Mouse (Mus musculus) activated CD4-positive, CD25-positive, alpha-beta regulatory T cell, adult 4 months (primary cell): Measurements from ENCODE around the gene Tecpr2. TPM values are rescaled to one million over a fixed set of nuclear protein-coding genes. Genes with fewer than 3 reads are reported as not detected.
A peak's percentile ranks its signal among the peaks of the same experiment; 100 is the strongest.

Source experiments
- ATAC-seq: one replicate; pipeline ENCODE4 v1.8.0; 2017
- polyA plus RNA-seq, 2 experiments: library from polyadenylated mRNA; unstranded; fragments of 100-300 nt; shearing (Covaris generic); gene quantifications; one replicate each; pipeline ENCODE4 v1.2.1; 2017

Gene Tecpr2
- polyA plus RNA-seq, 2 experiments from 2014 or later: 0.61 to 1.2 TPM

DNA sequence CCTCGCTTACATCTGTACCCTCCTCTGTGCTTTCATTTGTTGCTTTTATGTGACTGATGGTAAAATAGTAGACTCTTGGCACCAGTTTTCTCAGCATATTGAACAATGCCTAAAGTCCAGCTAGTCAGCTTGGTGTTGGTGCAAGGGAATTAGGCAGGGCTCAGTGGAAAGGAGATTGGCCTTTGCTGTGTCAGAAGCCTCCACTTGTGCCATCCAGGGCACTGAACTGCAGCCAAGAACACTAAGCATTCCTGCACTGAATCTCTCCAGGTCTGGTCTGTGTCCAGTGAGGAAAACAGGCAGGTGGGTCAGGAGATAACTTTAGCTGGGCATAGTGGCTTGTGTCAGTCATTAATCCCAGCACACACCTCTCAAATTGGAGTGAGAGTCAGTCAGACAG, 60.3 kb downstream of the Tecpr2 start:
- no peak for ATAC-seq

DNA sequence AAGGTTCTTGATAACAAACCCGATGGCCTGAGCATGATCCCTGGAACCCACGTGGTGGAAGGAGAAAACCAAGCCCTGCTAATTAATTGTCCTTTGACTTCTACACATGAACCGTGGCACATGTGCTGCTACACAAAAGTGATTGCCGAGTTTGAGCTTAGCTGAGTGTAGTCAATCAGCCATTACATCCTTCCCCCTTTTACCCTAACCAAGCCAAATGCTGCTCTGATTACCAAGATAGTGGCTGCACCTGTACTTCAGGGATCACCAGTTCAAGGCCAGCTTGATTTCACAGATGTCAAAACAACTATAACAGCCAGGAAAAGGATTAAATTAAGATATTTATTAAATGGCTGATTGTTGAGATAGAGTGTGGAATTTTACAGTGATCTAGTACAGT, 61.1 kb downstream of the Tecpr2 start:
- no peak for ATAC-seq

DNA sequence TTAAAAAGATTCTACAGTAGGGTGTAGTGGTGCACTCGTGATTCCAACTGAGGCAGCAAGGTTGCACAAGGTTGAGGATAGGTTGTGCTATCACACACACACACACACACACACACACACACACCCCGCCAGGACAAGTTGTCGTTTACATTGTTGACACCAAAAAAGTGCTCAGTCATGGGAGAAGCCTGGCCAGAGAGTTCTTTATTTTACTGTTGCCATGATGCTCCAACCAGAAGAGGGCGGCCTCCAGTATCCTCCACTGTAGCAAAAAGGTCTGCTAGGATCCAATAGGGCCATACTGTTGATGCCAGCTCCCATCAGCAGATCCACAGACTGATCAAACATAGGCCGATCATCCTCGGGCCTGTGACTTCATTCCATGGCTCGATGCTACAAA, 62.2 kb downstream of the Tecpr2 start:
- no peak for ATAC-seq

DNA sequence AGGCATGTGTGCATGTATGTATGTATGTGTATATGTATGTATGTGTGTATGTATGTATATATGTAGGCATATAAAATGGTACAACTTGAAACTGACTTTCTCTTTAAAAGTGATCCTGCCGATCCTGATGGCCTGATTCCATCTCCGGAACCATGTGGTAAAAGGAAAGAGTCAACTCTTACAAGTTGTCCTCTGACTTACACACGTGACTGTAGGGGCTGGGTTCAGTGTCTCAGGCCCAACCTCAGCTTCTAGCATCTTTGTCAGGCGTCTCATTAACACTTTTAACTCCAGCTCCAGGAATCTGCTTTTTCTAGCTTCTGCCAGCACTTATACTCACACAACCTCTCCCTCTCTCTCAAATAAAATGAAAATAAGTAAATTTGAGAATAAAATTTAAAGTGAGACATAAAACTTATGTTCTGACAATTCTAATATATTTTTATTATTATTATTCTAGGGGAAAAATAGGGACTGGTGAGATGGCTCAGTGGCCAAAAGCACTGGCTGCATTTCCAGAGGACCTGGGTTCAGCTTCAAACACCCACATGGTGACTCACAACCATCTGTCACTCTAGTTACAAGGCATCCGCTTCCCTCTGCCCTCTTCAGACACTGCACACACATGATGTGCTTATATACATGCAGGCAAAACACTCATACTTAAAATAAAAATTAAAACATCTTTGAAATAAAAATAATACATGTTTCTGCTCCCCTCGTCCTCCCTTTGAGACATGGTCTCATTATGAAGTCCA, 63.7 kb downstream of the Tecpr2 start:
- ATAC-seq: no peak

DNA sequence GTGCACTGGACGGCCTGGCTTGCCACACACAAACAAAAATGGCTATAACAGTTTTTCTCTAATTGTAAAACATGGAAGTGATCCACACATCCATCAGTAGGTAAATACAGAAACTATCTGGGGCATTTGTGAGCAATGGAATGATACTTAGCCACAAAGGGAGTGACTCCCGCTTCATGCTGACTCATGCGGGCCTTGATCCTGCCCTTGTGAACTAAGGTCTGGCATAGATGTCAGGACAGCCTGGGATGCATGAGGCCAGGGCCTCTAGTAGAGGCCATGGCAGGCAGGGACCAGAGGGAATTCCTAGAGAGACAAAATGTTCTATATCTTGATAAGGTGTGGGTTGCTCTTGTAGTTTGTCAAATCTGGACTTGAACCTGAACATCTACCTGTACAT, 64.4 kb downstream of the Tecpr2 start:
- ATAC-seq: no peak

DNA sequence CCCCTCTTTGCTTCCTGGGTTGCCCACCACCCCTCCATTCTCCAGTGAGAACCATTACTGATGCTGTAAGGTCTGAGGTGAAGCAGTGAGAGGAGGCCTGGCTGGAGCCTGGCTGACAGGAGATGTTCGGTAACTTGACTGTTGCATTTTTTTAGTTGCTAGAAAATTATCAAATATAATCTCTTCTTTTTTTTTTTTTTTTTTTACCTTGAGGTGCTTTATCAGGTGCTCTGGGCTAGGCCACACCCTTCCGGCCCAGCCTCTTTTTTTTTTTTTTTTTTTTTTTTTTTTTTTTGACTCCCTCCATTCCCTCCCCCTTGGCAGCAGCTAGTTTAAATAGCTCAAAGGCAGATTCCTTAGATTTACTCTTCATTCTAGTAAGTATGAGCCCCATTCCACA, 64.8 kb downstream of the Tecpr2 start:
- ATAC-seq: no peak

DNA sequence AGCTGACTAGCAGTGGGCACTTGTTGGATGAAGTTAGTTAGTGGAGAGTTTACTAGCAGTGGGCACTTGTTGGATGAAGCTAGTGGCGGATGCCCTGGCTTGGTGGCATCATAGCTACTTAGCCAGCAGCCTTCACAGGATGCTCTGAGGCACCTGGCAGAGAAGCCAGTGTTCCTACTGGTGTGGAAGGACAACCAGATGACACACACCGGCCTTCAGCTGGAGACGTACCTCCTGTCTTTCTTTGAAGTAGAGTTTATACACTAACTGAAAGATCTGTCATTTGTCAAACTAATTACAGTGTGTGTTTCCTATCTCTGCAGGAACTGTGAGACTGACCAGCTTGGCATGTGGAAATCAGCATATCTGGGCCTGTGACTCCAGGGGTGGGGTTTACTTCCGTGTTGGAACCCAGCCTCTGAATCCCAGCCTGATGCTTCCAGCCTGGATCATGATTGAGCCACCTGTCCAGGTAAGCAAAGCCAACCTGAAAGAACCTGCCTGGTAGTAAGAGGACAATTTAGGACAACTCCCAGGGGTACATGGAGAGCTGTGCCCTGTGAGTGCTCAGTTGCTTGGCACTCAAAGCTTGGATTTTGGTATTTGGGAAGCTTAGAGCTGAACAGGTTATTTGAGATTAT, 65.4 kb downstream of the Tecpr2 start:
- ATAC-seq: no peak

DNA sequence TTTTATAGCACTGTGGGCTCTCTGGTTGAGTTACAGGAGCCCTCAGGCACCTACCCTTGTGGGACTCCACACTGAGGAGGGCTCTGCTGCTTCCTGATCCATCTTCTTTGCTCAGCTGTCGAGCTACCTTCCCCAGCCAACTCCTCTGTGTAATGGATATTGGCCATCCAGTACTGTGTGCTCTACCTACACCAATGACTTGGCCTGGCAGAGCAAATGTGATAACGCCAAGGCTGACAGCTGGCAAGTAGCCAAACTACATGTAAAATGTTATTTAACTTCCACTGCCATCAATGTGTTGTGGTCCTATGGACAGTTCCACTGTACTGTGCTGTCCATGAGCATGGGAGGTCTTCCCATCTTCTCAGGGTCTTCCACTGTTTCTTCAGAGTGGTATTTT, 72.9 kb downstream of the Tecpr2 start:
- ATAC-seq: no peak

DNA sequence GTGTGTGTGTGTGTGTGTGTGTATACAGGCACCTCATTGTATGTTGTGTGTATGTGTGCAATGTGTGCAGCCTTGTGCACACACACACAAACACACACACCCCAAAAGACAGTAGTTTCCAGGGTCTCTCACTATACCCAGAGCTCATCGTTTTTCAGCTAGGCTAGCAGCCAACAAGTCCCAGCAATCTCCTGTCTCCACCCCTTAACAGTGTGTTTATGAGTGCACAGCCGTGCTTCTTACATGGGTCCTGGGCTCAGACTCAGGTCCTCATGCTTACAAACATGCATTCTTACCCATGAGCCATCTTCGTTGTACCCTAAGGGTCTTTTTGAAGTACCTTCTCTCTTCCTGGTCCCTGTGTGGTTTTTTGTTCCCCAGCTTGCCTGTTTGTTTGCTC, 76.4 kb downstream of the Tecpr2 start:
- ATAC-seq: no peak

DNA sequence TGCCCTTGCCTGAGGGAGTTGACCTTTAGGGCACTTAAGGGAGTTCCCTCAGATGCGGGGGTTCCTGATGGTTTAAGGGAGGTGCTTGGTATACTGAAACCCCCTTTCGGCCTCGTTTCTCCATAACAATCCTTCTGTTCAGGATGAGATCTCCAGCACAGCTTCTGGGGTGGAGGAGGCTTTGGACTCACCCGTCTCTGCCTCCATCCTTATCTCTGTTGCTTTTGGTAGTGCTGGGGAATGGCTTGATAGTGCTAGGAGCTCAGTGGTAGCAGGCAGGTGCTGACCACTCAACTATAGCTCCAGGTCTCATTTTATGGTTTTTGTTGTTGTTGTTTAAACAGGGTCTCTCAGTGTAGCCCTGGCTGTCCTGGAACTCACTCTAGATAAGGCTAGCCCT, 77.0 kb downstream of the Tecpr2 start:
- no peak for ATAC-seq

DNA sequence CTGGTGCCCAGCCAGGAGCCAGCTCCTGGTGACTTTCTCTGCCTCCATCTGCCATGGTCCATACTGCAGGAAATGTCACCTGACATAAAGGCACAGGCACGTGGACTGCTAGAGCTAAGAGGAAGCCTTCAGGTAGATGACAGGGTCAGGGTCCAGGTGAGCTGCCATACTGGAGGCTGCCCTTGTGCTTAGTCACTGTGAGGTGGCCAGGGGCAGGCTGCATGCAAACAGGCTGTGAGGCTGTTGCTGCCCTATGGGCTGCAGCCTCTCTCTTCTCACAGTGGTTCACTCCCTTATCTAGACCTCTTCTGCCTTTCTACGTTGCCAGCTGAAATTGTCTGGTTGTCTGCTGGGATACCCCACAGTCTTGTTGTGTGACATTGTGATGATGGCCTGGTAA, 78.1 kb downstream of the Tecpr2 start:
- no peak for ATAC-seq

DNA sequence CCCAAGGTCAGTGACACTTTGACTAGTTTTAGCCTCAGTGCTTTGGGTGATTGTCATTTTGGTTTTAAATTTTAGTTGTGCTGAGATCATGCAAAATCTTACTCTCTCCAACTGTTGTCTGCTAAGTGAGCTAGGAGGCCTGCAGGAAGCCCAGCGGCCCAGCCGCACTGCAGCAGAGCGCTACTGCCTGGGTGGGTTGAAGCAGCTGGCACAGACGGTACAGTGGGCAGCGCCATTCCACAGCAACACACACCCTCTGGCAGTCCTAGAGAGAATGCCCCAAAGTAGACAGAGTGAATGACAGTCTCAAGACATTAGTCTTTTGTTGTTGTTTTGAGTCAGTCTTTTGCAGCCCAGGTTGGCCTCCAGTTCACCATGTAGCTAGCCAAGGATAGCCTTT, 81.3 kb downstream of the Tecpr2 start:
- no peak for ATAC-seq

DNA sequence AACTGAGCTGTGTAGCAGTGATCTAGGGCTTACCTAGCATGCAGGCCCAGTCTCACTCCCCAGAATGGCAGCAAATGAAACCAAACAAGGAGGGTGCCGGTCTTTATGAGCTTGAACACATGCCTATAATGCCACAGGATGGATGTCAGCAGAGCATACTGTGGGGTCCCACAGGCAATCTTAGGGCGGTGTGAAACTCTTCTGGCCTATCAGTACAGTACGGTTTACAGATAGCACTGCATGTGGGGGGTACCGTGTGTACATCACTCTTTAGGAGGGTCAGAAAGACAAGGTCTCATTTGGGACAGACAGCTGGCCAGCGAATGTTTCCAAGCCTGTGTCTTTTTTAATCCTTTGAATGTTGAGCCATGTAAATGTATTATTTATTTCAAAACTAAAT, 82.9 kb downstream of the Tecpr2 start:
- ATAC-seq: no peak

DNA sequence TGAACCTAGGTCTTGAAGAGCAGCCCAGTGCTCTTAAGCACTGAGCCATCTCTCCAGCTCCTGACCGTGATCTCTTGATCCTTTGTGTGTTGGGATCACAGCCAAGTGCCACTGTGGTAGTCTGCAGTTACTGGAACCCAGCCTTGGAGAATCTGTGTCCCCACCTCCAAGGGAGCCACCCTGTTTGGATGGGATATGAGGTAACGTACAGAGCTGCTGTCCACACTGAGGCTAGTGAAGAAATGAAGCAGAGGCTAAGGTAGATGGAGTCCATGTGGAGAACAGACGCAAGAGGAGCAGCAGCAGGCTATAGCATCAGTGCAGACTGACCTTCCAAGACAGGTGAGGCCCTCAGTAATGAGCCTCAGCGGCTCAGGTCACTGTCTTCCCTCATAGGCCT, 84.8 kb downstream of the Tecpr2 start:
- no peak for ATAC-seq

DNA sequence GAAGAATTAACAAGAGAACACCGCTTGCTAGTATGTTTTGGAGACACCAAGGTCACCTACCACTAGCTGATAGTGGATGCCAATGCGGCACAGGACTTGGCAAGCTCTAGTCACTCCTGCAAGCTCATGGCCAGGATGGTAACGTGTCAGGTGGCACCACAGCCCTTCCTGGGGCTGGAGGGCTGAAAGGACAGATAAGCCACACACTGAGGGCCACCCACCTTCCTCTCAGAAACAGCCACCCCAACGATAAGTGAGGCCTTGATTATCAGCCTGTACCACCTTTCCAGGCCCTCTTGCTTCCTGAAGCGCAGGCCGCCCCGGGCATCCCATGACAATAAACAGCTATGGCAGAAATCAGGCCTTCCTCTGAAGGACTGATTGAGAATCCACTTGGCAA, 85.2 kb downstream of the Tecpr2 start:
- no peak for ATAC-seq

DNA sequence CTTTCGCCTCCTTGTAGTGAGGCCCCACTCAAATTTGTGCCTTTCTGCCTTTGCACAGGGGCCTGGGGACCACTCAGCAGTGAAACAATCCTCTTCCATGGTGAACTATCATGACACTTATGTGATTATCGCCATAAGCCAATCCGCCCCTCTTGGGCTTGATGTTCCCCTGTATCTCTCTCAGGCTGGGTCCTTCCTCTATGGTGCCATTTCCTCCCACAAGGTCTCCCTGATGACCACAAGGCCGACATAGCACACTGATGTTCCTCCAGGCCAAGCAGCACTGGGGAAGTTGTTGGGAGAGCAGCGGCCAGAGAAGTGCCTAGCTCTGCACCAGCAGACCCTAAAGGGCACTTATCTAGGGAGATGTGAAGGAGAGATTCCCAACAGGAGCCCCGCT, 85.7 kb downstream of the Tecpr2 start:
- no peak for ATAC-seq

DNA sequence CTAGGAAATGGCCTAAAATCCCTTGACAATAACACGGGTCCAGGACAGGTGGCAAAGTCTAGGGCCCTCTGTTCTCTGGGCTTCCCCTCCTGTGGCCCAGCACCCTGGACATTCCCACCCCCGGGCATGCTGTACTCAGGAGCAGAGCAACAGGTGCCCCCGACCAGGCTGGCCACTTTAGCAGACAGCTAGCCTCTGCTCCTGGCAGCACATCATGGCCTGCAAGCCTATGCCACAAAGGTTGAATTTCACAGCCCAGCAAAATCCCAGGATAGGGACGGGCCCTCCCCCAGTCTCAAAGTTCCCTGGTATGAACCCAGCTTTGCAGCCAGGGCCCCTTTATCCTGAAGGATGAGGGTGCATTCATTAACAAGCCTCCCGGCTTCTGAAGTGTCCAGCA, 86.3 kb downstream of the Tecpr2 start:
- ATAC-seq: no peak

DNA sequence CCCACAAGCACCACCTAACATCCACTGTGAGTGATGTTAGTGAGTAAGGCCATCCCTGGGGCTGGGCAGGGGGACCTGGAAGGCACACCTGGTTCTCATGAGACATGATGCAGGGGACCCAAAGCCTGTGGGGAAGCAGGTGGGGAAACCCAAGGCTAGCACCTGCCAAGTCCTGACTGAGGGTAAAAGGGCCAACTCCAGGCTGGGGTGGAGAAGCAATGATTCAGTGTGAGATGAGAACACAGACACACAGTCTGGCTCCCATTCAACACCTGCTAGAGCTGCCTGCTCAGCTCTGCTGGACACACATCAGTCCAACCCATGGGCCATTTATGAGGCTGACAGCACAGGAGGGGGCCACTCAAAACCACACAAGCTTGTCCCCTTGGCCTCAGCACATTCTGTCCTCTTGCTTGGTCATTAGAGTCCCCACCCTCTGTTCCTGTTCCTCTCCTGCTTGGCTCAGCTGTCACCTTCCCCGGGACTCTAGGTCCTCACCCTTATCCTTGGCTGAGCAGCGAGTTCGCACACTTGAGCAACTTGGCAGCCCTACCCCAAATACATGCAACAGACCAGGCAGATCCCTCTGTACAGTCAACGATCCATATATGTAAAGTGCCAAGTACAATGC, 86.9 kb downstream of the Tecpr2 start:
- ATAC-seq: no peak

DNA sequence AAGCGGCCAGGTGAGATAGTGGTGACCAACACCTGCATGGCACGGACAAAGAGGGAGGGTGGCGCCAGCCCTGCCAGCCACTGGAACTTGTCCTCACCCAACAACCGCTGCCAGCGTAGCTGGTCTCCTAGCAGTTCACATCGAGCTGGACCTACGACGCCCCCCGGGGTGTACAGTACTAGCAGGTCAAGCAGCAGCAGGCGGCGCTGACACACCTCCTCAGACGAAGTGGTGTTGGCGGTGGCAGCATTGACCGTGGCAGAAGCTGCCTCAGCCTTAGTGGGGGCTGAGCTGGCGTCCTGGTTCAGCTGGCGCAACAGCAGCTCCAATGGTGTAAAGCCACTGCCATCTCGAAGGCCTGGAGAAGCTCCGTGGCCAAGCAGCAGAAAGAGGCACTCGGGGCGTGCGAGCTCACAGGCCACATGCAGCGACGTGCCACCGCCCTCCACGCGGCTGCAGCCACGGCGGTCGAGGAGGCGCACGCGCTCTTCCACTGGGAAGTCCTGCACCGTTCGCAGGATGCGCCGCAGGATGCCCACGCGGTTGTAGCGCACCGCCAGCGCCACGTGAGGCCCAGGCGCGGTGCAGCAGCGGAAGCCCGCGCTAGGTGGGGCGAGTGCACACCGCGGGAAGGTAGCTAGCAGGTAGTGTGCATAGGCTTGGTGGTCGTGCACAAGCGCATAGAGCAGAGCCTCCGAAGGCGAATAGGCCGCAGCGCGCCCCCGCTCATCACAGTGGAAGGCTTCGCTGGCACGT, 87.7 kb downstream of the Tecpr2 start:
- ATAC-seq: no peak

DNA sequence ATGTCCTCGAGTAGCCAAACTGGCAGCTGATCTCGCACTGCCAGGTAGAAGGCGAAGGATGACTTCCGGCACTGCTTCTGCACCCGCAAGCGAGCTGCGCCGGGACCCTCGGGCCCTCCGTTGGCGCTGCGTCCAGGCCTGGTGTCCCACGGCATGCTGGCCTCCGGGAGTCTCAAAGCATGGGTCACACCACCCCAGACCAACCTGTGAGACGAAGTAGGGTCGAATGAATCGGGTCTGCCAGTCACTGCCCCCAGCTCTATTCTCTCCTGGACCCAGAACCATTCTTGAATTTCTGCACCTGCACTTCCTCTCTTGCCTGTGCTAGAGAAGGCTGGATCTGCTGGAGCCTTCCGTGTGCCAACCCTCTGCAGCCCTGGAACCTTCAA, 88.3 kb downstream of the Tecpr2 start:
- ATAC-seq: no peak

DNA sequence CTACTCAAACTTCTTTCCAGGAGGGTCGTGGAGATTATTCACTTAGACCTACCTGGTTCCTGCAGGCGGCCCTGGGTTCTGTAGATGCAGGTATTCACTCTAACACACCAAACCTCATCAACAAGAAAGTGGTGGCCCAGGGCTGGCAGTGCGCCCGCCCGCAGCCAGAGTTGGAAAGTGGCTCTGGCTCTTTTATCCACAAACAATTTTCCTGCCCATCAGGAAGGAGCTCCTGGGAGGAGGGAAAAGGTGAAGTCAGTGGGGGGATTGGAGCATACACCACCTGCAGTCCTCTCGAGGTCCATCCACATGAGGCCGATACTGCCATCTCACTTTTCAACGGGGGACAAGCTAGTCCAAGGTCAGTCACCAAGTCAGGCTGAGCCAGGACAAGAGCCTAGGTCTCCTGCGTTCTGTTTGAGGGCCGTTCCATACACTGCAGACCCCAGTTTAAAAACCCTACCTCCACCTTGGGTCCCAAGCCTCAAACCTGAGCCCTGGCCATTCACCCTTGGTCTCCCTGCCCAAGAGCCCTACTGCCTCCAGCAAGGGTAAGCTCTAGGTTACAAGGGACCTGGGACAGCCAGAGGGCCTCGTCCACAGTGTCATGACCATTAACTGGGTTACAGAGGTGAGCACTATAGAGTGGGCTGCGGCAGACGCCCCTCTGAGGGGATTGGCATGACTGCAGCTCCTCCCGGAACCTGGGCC, 89.0 kb downstream of the Tecpr2 start:
- ATAC-seq: no peak

DNA sequence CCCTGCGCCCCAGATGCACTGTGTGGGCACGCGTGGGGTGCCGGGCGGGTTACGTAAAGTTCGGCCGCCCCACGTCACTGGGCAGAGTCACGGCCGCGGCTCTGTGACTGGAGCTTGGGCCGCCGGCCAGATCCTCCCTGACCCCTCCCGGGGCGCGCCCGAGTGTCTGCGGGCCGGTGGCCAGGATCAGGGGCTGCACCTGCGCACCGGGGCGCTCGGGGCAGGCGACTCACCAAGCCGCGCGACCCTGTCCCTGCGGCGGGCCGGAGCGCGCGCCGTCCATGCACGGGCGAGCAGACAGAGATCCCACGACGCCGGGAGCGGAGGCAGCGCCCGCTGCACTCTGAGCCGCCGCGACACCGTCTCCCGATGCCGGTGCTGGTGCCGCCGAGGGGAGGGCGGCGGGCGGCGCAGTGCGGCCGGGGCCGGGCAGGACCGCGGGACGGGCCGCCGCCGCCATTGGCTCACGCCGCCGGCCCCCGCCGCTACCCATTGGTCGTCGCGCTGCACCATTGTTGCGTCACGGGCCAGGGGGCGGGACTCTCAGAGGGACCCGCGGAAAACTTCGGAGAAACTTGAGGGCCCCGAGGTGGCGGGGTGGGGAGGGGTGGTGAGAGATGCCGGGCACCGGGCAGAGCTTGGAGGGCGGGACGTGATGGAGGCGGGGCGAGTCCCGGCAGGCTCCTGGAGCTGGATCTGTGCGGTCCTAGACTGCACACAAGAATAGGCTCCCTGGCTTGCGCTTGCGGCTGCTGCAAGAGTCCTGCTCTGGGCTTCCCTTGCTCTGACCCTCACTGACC, 89.7 kb downstream of the Tecpr2 start, which contains the start of gene Ankrd9:
Gene Ankrd9 (minus strand): TSS at position 434 of the 800 bp plus-strand sequence.
- peak; percentile 92 for ATAC-seq
